In the genomic region with DNA sequence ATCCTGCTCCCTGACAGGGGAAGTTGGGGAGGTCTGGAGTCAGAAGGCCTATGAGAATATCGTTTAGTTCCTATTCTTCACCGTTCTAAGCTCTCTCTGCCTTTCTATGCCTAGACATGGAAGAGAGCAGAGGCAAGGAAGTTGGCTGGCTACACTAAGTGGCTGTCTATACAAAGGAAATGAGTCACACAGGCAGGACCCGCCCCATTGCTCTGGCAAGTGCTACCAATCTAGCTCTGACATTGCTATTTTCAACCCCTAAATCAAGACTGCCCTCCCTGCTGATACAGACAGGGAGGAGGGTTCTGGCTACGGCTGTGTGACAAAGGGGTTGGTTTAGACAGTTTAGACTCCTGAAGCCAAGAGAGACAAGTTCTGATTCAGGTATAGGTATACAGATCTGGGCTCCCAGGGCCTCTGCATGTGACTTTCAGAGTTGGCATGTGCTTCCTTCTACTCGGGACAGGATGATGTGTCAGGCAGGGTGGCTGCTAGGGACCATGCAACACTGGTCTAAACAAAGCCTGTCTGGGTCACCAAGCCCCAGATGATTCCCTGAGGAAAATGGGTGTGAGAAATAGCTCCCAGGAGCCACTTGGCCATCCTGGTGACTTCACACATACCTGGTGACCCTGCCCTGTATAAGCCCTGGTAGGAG, we compare ENCODE assay signal across 9 mouse cellular contexts. TPM values are rescaled to one million over a fixed set of nuclear protein-coding genes. Genes with fewer than 3 reads are reported as not detected.
DNase-seq lines count a peak whose midpoint lies in the region; ATAC-seq and TF ChIP-seq lines count a peak whose summit lies in the region.
"Had no signal": no experiment of that assay in that cellular context is flagged by ENCODE, and none has a peak within 500 bp of the region (broad histone marks: within the 10 kb centered on the region; RNA-seq: fewer than 3 reads in every experiment).

No protein-coding gene starts in this region.

- H3K9me3 ChIP-seq in embryonic facial prominence, embryonic 13.5 days: no peaks in the 10 kb centered on the region
- H3K9me3 ChIP-seq in stomach, postnatal 0 days (ENCODE audit: control insufficient read depth, low read length): no peaks in the 10 kb centered on the region
- no peaks in the 10 kb centered on the region for H3K9me3 ChIP-seq in midbrain, embryonic 10.5 days (replicated peaks)
- H3K9me3 ChIP-seq in forebrain, embryonic 14.5 days (replicated peaks; ENCODE audit: control insufficient read depth, low read length): no peaks in the 10 kb centered on the region
- H3K9me3 ChIP-seq: neural tube, embryonic 13.5 days had no signal

- H3K4me2 ChIP-seq in embryonic facial prominence, embryonic 13.5 days: no peak overlapping the region
- no peak overlapping the region for H3K4me2 ChIP-seq in stomach, postnatal 0 days (replicated peaks; ENCODE audit: low read depth)
- H3K4me2 ChIP-seq in forebrain, embryonic 14.5 days (ENCODE audit: low read length): no peak overlapping the region
- H3K4me2 ChIP-seq: neural tube, embryonic 13.5 days had no signal

- peak; percentile 84 for DNase-seq in urinary bladder, postnatal 14 days (ENCODE audit: low spot score)
- no peak for DNase-seq in urinary bladder, adult 2 months (ENCODE audit: low spot score)
- peak; percentile 73 for DNase-seq in lung, adult 2 months
- DNase-seq in stomach, postnatal 0 days (ENCODE audit: low spot score): peak; percentile 79
- no peak for DNase-seq in midbrain, embryonic 10.5 days (ENCODE audit: low spot score)
- no peak for DNase-seq in forebrain, embryonic 14.5 days (ENCODE audit: low spot score)

- no peak for TF ChIP-seq EP300 in stomach, postnatal 0 days (optimal IDR thresholded peaks at IDR 0.05)

- H3K27ac ChIP-seq in embryonic facial prominence, embryonic 13.5 days: 0 out of 2 replicates have a peak overlapping the region, but pooled peaks have one; percentile 11
- peak overlapping the region; percentile 89 for H3K27ac ChIP-seq in stomach, postnatal 0 days (replicated peaks)
- H3K27ac ChIP-seq in midbrain, embryonic 10.5 days (replicated peaks): no peak overlapping the region
- no peak overlapping the region for H3K27ac ChIP-seq in forebrain, embryonic 14.5 days (ENCODE audit: low read depth, low read length)
- H3K27ac ChIP-seq: neural tube, embryonic 13.5 days had no signal

- H3K9ac ChIP-seq in embryonic facial prominence, embryonic 13.5 days: no peak overlapping the region
- H3K9ac ChIP-seq in stomach, postnatal 0 days (ENCODE audit: low read length): no peak overlapping the region
- H3K9ac ChIP-seq in forebrain, embryonic 14.5 days (ENCODE audit: low read length): no peak overlapping the region
- H3K9ac ChIP-seq: neural tube, embryonic 13.5 days had no signal

- TF ChIP-seq CTCF in lung, adult 2 months (IDR thresholded peaks at IDR 0.05; ENCODE audit: insufficient read depth, low read length): no peak
- TF ChIP-seq CTCF in stomach, postnatal 0 days (IDR thresholded peaks at IDR 0.05; ENCODE audit: low read depth): no peak

- H3K27me3 ChIP-seq in embryonic facial prominence, embryonic 13.5 days: no peaks in the 10 kb centered on the region
- H3K27me3 ChIP-seq in stomach, postnatal 0 days (ENCODE audit: control insufficient read depth, insufficient read depth, low read length): no peaks in the 10 kb centered on the region
- H3K27me3 ChIP-seq in midbrain, embryonic 10.5 days (ENCODE audit: low read depth, poor library complexity, severe bottlenecking): no peaks in the 10 kb centered on the region
- no peaks in the 10 kb centered on the region for H3K27me3 ChIP-seq in forebrain, embryonic 14.5 days (replicated peaks; ENCODE audit: control insufficient read depth, insufficient read depth, low read length)
- H3K27me3 ChIP-seq: neural tube, embryonic 13.5 days had no signal

- no peak for ATAC-seq in embryonic facial prominence, embryonic 13.5 days (ENCODE audit: insufficient number of reproducible peaks, insufficient read depth, low FRiP score, low TSS enrichment, low read depth)
- ATAC-seq in hematopoietic stem cell, adult 5-6 weeks (replicated peaks in 1 of 2; ENCODE audit: insufficient read depth in 1 of 2, low FRiP score in 2 of 2, low TSS enrichment in 1 of 2, low read depth in 1 of 2, poor library complexity in 2 of 2, severe bottlenecking in 2 of 2): peak; percentile 95
- peak; percentile 95 for ATAC-seq in stomach, postnatal 0 days (ENCODE audit: low FRiP score, low TSS enrichment)
- ATAC-seq in forebrain, embryonic 14.5 days: no peak

- H3K4me3 ChIP-seq in embryonic facial prominence, embryonic 13.5 days: no peak overlapping the region
- no peak overlapping the region for H3K4me3 ChIP-seq in lung, adult 2 months (replicated peaks; ENCODE audit: extremely low read depth, low read depth, low read length)
- H3K4me3 ChIP-seq in stomach, postnatal 0 days (ENCODE audit: low read depth, low read length): no peak overlapping the region
- H3K4me3 ChIP-seq in midbrain, embryonic 10.5 days: no peak overlapping the region
- no peak overlapping the region for H3K4me3 ChIP-seq in forebrain, embryonic 14.5 days (ENCODE audit: low read depth, low read length)
- H3K4me3 ChIP-seq: neural tube, embryonic 13.5 days had no signal

- TF ChIP-seq POLR2A in lung, adult 2 months (IDR thresholded peaks at IDR 0.05; ENCODE audit: borderline replicate concordance, extremely low read depth, low read depth, low read length): no peak

- 72% methylated on average over 5 of the region's 5 CpGs for WGBS in embryonic facial prominence, embryonic 13.5 days
- 3% methylated on average over 5 of the region's 5 CpGs for WGBS in lung, adult 2 months
- 10% methylated on average over 5 of the region's 5 CpGs for WGBS in stomach, postnatal 0 days
- WGBS in midbrain, embryonic 10.5 days: 88% methylated on average over 5 of the region's 5 CpGs
- WGBS in forebrain, embryonic 14.5 days: 79% methylated on average over 5 of the region's 5 CpGs

- no peaks in the 10 kb centered on the region for H3K4me1 ChIP-seq in embryonic facial prominence, embryonic 13.5 days
- peaks cover 24% of the 10 kb centered on the region for H3K4me1 ChIP-seq in lung, adult 2 months (ENCODE audit: control insufficient read depth, insufficient read depth, low read length)
- peaks cover 5% of the 10 kb centered on the region; the same call in 1 of the 2 replicates for H3K4me1 ChIP-seq in stomach, postnatal 0 days (replicated peaks; ENCODE audit: control insufficient read depth, insufficient read depth)
- H3K4me1 ChIP-seq in midbrain, embryonic 10.5 days: no peaks in the 10 kb centered on the region
- no peaks in the 10 kb centered on the region for H3K4me1 ChIP-seq in forebrain, embryonic 14.5 days (ENCODE audit: control insufficient read depth, insufficient read depth, low read length)
- H3K4me1 ChIP-seq: neural tube, embryonic 13.5 days had no signal

- peaks cover 43% of the 10 kb centered on the region for H3K36me3 ChIP-seq in embryonic facial prominence, embryonic 13.5 days
- peaks cover 14% of the 10 kb centered on the region for H3K36me3 ChIP-seq in stomach, postnatal 0 days (ENCODE audit: control insufficient read depth, insufficient read depth, low read length)
- peaks cover 46% of the 10 kb centered on the region for H3K36me3 ChIP-seq in midbrain, embryonic 10.5 days
- peaks cover 42% of the 10 kb centered on the region for H3K36me3 ChIP-seq in forebrain, embryonic 14.5 days (ENCODE audit: control insufficient read depth, insufficient read depth, low read length)

RNA-seq across cellular contexts. Expression of a gene that starts 18.6 kb away (rescaled TPM):
- polyA plus RNA-seq in urinary bladder, adult 2 months (2012; rRNA removed): 22.3 and 23.4 TPM in 2 replicates
- 6.8 and 7.2 TPM in 2 replicates for polyA plus RNA-seq in embryonic facial prominence, embryonic 13.5 days (2015; fragmentation: Nextera tagmentation; extraction: Ambion mirVana)
- 21.3 and 21.5 TPM in 2 replicates for total RNA-seq in hematopoietic stem cell, adult 5-6 weeks (2017)
- polyA plus RNA-seq in lung, adult 2 months (2012; rRNA removed): 71.4 and 83.7 TPM in 2 replicates
- 18.2 and 22.1 TPM in 2 replicates for polyA plus RNA-seq in stomach, postnatal 0 days (2015; fragmentation: Nextera tagmentation; extraction: Ambion mirVana)
- polyA plus RNA-seq in midbrain, embryonic 10.5 days (2016; fragmentation: Nextera tagmentation; extraction: Ambion mirVana): 3.8 and 4.1 TPM in 2 replicates
- 1.5 and 2.3 TPM in 2 replicates for polyA plus RNA-seq in forebrain, embryonic 14.5 days (2014; fragmentation: Nextera tagmentation; extraction: Ambion mirVana)

RNA-seq across cellular contexts. Expression of a gene that starts 30.4 kb away (rescaled TPM):
- polyA plus RNA-seq in urinary bladder, adult 2 months (2012; rRNA removed): 15.7 and 16.6 TPM in 2 replicates
- 7.2 and 7.6 TPM in 2 replicates for polyA plus RNA-seq in embryonic facial prominence, embryonic 13.5 days (2015; fragmentation: Nextera tagmentation; extraction: Ambion mirVana)
- 4.0 and 5.1 TPM in 2 replicates for total RNA-seq in hematopoietic stem cell, adult 5-6 weeks (2017)
- 23.9 and 28.0 TPM in 2 replicates for polyA plus RNA-seq in lung, adult 2 months (2012; rRNA removed)
- polyA plus RNA-seq in stomach, postnatal 0 days (2015; fragmentation: Nextera tagmentation; extraction: Ambion mirVana): 3.6 and 4.2 TPM in 2 replicates
- polyA plus RNA-seq in midbrain, embryonic 10.5 days (2016; fragmentation: Nextera tagmentation; extraction: Ambion mirVana): 8.0 and 8.5 TPM in 2 replicates
- polyA plus RNA-seq in forebrain, embryonic 14.5 days (2014; fragmentation: Nextera tagmentation; extraction: Ambion mirVana): 7.5 and 10.0 TPM in 2 replicates

Comparison
In these comparisons a context has a peak if more than half of its experiments do, and no peak if none do; other contexts are left out.
1. DNase-seq: peak in urinary bladder, postnatal 14 days (single experiment), lung, adult 2 months (single experiment) and stomach, postnatal 0 days (single experiment); none in urinary bladder, adult 2 months (single experiment), midbrain, embryonic 10.5 days (single experiment) and forebrain, embryonic 14.5 days (single experiment).
2. ATAC-seq: peak in hematopoietic stem cell, adult 5-6 weeks (2 of 2) and stomach, postnatal 0 days (single experiment); none in embryonic facial prominence, embryonic 13.5 days (single experiment) and forebrain, embryonic 14.5 days (single experiment).
3. H3K27ac ChIP-seq: peak in embryonic facial prominence, embryonic 13.5 days (single experiment) and stomach, postnatal 0 days (single experiment); none in midbrain, embryonic 10.5 days (single experiment) and forebrain, embryonic 14.5 days (single experiment).